In the genomic region with DNA sequence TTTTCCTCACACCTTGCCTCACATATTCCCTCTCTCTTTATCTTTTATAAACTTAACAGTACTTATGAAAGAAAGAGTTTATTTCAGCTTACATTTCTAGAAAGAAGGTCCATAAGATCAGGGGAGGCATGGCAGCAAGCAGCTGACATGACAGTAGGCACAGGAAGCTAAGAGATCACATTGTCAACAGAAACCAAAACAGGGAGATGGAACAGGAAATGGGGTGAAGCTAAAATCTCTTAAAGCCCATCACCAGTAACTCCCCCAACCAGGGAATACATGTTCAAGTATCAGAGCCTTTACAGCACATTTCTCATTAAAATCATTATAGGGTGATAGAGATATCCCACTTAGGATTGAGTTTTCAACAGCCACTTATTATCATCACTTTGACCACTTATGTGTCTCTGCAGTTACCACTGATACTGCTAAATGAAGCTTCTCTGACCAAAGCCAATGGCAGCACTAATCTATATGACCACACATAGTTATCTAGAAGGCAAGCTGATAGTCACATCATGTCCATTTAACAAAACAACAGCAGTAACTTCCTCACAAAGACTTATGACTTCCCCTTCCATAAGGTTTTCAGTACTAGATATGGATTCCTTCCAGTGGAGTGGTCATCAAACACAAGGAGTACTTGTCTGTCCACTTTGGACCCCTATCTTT, we compare ENCODE assay signal across 11 mouse cellular contexts.
"Had no signal": no experiment of that assay in that cellular context is flagged by ENCODE, and none has a peak within 500 bp of the region (broad histone marks: within the 10 kb centered on the region; RNA-seq: fewer than 3 reads in every experiment).

No protein-coding gene starts in this region.

- H3K4me3 ChIP-seq: layer of hippocampus, adult 2 months; limb, embryonic 13.5 days; midbrain, embryonic 13.5 days; stomach, embryonic 15.5 days had no signal

- H3K36me3 ChIP-seq: limb, embryonic 13.5 days; midbrain, embryonic 13.5 days; stomach, embryonic 15.5 days had no signal

- ATAC-seq: midbrain, embryonic 13.5 days had no signal

- H3K9ac ChIP-seq: limb, embryonic 13.5 days; midbrain, embryonic 13.5 days; stomach, embryonic 15.5 days had no signal

- DNase-seq: kidney, adult 11 months; kidney, postnatal 10 days; kidney, postnatal 4 days; left cerebral cortex, postnatal 4 days; lung, adult 18-20 months; right cerebral cortex, postnatal 14 days; thymus, postnatal 36 days had no signal

- H3K27me3 ChIP-seq: limb, embryonic 13.5 days; midbrain, embryonic 13.5 days; stomach, embryonic 15.5 days had no signal

- H3K9me3 ChIP-seq: limb, embryonic 13.5 days; midbrain, embryonic 13.5 days; stomach, embryonic 15.5 days had no signal

- H3K4me1 ChIP-seq: limb, embryonic 13.5 days; midbrain, embryonic 13.5 days; stomach, embryonic 15.5 days had no signal

- H3K4me2 ChIP-seq: limb, embryonic 13.5 days; midbrain, embryonic 13.5 days; stomach, embryonic 15.5 days had no signal

- H3K27ac ChIP-seq: layer of hippocampus, adult 2 months; limb, embryonic 13.5 days; midbrain, embryonic 13.5 days; stomach, embryonic 15.5 days had no signal
